Mouse (Mus musculus): Measurements from ENCODE around the gene Macf1.
"Not testable (repeated sequence)": the region's sequence is repeated elsewhere in the genome, so short reads cannot be mapped to it uniquely, and the experiment has no call there.

Macf1 gene

DNA sequence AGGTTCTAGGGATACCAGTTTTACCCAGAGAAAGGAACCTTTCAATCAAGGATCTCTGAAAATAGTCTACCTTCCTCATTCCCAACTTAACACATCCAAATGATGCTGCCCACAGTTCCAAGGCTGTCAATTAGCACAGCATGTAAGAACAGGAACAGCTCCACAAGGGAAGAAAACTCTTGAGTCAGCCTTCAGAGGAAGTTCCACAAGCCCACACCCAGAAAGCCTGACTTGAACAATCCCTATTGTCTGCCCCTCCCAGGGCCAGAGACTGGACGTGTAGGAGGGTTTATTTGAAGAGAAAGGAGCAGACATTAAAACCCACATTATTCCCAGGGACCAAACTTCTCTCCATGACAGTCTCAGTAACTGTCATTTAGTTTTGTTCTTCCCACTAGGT lies 48.7 kb downstream of the Macf1 start:
- DNase-seq (ENCODE audit: low read depth, low spot score), result no peak

DNA sequence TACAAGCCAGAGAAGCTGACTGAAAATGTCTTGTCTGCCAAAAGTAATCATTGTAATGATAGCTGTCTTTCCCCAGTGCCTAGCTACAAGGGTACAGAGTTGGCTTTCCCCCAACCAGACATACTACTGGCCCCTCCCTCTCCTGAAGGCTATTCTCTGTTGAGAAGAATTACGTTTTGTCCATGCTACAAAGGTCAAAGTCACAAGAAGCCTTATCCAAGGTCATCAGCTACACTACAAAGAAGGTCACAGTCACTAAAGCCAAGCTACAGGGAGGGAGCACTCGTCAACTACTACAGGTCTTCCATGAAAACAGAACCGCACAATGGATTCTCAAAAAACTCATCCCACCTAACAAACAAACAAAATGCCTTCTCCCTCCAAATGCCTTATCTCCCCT lies 49.7 kb downstream of the Macf1 start:
- no peak for DNase-seq (ENCODE audit: low read depth, low spot score)

DNA sequence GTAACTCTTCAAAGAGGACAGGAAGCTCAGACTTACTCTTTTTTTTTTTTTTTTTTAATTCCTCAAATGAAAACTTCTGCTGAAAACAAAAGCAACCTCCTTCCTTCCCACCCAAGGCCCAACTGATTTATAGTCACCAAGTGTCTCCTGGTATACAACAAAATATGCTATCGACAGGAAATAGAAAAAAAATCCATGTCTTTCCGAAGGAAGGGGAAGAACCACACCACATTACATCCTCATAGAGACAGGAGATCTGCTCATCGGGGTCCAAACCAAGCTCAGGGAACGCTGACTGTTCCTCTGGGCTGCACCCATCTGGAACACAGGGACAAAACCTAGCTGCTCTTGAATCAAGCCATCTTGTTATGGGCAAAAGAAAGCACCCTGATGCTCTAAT lies 50.3 kb downstream of the Macf1 start:
- no peak for DNase-seq (ENCODE audit: low read depth, low spot score)

DNA sequence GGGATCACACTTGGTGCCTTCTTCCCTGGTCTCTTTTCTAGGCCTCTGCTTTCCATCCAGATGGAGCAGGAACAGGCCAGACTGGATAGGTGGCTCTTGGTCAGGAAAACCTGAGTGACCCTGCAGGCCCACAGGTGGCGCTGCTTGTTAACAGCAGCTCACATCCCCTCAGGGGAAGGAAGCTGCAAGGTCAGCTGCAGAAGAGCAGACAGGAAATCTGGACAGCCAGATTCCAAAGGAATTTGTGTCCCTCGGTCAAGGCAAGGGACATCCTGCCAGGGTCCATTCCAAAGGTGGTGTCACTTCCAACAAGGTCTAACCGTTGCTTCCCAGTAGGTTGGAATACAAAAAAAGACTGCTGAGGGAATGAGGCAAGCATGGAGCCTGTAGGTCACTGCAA lies 50.8 kb downstream of the Macf1 start:
- DNase-seq (ENCODE audit: low read depth, low spot score), result no peak

DNA sequence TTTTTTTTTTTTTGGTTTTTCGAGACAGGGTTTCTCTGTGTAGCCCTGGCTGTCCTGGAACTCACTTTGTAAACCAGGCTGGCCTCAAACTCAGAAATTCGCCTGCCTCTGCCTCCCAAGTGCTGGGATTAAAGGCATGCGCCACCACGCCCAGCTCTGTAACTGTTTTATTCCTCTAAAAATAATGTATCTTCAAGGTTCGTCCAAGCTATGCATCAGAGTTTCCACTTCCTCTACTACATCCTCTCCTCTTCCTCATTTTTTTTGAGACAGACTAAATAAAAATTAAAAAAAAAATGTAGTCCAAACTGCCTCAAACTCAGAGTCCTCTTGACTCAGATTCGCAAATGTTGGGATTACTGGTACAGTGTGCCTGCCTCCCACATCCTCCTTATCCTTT lies 52.0 kb downstream of the Macf1 start:
- not testable (repeated sequence) for DNase-seq (ENCODE audit: low read depth, low spot score)

DNA sequence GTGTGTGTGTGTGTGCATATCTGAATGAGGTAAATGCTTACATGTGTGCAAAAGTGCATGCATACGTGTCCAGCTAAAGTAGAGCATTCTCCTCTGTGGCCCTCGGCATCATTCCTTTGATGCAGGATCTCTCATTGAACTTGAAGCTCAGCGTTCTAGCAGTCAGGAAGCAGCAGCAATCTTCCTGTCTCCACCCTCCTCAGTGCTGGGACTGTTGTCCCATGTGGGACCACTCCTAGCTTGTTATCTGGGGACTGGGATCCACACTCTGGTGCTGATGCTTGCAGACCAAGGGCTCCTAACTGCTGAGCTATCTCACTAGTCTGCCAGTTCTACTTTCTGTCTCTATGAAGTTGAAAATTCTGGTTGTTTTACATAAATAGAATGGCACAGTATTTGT lies 52.5 kb downstream of the Macf1 start:
- DNase-seq (ENCODE audit: low read depth, low spot score), result no peak

DNA sequence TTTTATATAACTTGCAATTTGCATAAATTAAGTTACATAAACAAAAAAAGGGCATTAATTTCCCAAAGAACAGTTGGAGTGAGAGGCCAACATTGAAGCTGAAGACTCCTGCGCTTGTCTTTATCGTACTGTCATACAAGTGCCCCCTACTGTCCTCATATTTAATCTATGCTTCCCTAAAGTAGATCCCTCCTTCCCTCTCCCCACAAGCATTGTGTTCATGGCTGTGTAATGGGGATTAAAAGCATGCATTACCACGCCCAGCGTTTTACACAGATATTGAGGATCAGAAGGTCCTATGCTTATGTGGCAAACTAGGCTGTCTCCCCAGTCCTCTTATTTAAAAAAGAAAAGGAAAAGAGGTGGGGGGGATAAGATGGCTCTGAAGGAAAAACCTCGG lies 56.5 kb downstream of the Macf1 start:
- no peak for DNase-seq (ENCODE audit: low read depth, low spot score)

DNA sequence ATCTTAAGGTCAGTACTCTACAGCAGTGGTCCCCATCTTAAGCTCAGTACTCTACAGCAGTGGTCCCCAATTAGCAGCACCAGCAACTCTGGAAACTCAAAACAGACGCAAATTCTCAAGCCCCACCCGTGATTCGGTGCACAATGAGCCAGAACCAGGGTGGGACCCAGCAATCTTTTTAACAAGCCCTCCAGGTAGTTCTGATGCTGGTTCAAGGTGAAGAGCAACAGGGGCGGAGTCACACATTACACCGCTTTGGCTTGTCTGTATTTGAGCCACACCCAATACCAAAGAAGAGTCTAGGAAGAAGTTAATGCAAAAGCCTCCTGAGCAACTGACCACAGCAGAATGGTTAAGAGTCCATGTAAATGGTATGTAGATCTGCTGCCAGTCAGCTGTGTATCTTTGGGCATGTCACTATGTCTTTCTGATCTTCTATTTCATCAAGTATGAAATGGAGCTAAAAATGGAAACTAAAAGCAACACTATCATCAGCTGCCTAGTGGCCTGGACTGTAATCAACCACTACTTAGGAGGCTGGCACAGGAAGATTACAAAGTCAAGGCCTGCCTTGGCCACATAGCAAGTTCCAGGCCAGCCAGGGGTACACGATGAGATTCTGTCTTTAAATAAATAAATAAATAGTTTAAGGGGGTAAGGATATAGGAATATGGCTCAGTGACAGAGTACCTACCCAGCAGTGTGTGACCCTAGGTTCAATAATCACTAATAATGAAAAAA lies 58.7 kb downstream of the Macf1 start:
- DNase-seq (ENCODE audit: low read depth, low spot score), result no peak

DNA sequence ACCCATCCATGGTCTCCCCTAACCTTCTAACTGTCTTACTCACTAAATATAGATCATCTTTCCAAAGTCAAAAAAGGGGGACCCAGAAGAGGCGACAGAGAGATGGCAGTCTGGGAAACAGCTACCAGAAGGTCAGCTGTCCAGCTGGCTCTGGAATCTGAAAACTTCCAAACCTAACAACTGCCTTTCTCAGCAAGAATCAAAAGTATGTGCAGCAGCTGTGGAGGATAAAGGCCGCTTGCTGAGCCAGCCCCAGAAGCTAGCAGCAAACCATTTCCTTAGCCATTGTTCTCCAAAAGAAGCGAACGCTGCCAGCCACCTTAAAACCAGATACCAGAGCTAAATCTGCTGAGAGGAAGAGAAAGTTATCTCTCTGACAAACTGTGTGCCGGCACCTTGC lies 59.7 kb downstream of the Macf1 start:
- no peak for DNase-seq (ENCODE audit: low read depth, low spot score)

DNA sequence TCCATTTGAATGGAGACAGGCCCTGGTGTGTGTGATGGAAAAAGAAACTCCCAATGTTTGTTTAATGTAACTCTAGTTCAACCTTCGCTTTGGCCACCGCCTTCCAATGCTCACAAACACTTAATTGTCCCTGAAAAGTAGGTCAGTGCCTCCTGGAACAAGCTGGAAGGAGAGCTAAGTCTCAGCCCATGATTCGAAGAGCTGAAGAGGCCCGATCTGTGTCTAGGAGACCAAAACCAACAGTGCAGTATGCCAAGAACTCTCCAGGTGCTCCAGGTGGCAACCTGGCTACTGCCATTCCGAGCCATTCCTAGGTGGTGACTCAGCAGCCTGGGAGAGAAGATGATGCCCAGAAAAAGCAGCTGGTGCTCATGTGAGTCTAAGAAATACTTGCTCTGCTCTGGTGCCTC lies 60.4 kb downstream of the Macf1 start:
- no peak for DNase-seq (ENCODE audit: low read depth, low spot score)

DNA sequence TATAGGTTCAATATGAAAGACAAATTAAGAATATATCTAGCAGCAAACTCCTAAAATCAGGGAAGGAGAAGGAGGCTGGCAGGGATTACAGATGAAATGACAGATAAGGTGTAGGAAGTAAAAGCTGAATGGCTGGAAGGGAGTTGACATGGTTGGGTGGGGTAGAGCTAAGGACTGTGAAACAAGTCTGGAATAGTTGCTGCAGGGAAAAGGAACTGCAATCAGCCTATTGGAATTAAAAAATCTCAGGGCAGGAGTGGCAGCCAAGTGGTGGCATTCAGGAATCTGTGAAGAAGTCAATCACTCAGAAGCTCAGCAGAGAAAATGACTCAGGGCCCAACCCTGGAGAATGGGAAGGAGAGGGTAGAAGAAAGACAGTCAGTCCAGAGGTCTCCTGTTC lies 62.4 kb downstream of the Macf1 start:
- DNase-seq (ENCODE audit: low read depth, low spot score), result no peak

DNA sequence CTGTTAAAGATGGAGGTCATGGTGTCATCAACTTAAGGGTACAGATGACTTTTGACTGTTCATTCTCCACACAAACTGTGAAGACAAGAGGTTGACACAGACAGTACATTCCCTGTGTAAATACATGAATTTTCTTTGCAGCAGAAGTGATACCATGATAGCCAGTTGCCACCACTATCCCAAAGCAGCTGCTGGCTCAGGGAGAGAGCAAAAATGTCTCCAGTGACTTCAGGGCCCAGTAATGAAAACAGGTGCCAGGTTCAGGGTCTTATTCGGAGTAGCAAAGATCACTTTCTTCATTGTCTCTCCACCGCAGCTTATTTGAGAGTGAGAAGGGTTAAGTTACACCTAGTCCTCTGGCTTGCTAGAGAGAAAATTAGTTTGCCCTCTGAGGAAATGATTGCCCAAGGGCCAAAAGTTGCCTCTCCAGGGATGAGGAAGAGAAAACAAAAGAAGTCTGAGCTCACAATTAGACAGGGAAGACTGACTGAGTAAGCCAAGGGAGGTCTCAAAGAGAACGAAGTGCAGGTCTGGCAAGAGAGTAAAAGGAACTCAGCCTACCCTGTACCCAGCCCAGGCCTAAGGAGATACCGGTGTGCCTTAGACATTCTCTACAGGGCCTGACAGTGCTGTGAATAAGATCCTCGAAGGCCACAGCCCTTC lies 66.3 kb downstream of the Macf1 start:
- no peak for DNase-seq (ENCODE audit: low read depth, low spot score)

DNA sequence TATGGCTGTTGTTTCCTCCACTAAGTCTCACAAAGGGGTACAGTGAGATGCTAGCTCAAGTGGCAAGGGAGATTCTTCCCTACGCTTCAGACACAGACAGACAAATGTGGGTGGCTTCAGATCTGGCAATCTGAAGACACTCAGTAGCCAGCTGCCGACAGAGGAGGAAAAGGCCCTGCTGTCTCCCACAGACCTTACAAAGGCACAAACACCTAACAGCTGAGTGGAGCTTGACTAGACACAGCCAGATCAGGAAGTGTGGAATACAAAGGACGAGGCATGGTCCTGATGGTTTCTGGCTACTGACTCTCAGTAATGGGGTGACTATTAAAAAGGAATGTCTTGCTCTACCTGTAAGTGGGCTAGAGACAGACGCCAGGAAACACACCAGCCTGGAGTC lies 67.2 kb downstream of the Macf1 start:
- no peak for DNase-seq (ENCODE audit: low read depth, low spot score)

DNA sequence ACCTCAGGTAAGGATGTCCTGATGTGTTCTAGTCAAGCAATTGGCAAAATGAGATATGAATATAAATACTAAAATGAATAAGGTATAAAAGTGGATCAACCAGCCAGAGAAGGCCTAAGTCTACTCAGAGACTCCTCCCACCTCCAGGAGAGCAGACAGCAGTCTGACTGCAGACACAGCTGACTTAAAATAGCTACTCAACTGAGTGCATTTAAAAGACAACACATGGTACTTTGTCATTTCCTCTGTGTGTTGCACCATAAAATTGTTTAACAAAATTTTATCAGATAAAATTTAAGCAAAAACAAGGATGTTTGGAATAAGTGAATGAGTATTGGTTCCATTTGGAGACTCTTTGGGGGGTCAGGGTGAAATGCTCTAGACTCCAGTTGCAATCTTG lies 67.7 kb downstream of the Macf1 start:
- DNase-seq (ENCODE audit: low read depth, low spot score), result no peak

DNA sequence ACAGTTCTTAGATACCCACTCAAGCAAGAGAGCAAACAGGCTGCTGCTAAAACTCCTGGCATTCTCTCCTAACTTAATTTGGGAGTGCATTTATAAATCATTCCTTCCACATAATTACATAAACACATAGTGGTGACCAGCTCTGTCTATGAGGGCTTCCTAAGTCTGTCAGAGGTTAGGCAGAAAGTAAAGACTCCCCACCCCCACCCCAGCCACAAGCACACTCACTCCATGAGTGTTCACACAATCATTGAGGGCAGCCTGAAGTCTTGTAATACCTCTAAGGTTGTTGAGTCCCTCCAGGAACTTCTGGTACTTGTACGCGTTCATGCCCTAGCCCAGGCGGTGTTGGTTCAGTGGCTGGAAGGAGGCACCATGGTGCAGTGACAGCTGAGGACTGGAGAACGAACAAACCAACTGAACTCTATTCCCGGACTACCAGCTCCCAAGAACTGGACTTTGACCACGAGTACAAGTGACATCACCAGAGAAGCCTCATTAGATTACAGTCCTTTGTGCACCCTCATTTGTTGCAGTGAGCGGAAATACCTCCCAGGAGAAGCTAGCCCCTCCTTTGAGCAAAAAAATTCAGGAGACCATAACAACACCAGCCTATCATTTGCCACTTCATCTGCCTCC lies 70.7 kb downstream of the Macf1 start:
- DNase-seq (ENCODE audit: low read depth, low spot score), result no peak

DNA sequence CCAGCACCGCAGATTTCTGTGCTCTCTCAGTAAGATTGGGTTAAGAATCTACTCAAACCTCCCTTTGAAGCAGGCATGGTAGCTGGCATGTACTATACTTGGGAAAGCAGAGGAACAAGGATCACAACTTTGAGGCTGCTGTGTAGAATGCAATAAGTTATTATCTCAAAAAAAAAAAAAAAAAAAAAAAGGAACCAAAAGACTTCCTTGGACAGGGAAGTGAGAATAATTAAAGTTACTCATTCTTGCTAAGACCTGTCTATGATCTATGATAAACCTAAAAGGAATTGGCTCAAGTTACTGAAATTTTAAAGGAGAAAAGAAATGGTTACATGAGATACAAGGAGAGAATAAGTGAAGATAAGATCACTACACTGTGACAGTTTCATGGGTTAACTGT lies 72.2 kb downstream of the Macf1 start:
- DNase-seq (ENCODE audit: low read depth, low spot score), result no peak

DNA sequence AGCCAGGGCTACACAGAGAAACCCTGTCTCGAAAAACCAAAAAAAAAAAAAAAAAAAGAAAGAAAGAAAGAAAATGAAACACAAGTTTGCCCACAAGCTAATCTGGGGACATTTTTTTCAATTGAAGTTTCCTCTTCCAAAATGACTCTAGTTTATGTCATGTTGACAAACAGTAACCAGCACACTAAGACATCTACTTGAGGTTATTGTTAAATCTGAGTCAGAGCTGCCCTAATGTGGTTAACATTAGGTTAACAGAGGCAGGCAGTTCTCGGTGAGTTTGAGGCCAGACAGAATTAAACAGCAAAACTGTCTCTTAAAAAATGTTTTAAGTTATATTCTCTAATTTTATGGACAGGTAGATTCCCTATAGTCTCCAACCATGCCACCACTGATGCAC lies 72.9 kb downstream of the Macf1 start:
- DNase-seq (ENCODE audit: low read depth, low spot score), result no peak

DNA sequence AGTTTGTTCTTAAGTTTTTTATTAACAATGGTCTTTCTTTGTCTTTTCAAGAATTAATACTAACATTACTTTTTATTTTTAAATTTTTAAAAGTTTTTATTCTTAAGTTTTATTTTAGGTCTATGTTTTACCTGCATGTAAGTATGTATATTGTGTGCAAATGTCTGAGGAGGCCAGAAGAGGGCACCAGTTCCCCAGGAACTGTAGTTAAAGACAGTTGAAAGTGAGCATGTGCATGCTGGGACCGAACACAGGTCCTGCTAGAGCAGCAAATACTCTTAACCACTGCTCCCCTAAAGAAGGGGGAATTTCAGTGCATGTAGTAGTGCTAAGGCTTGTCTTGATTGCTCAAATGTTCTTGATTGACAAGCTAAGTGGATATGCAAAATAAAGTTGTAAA lies 77.0 kb downstream of the Macf1 start:
- DNase-seq (ENCODE audit: low read depth, low spot score), result no peak

DNA sequence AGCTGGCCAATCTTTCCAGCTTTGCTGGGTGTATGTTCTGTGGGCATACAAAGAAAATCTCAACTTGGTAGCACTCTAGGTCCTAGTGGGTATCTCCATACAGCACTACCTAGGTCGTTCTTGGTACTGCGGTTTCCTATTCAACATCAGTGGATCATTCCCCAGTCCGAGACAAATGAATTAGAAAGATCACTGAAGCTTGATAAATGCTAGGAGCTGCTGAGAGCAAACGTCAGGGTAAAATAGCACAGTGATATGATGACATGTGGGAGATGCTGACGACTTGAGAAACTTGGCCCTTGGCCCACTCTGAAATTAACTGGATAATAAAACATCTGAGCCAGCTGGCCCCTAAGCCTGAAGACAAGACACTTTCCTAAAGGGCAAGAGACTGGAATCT lies 78.2 kb downstream of the Macf1 start:
- DNase-seq (ENCODE audit: low read depth, low spot score), result no peak

DNA sequence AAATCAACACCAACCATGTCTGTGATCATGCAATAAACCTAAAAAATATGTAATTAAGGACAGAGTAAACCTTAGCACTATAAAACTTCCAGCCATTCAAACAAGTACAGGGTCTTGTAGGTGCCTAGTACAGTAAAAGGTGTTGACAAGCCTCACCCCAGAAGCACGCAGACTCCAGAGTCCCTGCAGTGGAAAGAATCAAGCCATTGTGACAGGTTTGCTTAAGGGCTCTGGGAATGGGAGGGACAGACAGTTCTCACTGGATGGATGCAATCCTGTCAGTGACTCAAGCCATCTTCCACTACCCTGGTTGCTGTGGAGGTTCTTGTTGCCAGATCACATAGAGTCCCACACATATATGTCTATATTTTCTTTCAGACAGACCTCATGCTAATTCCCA lies 78.9 kb downstream of the Macf1 start:
- DNase-seq (ENCODE audit: low read depth, low spot score), result no peak

DNA sequence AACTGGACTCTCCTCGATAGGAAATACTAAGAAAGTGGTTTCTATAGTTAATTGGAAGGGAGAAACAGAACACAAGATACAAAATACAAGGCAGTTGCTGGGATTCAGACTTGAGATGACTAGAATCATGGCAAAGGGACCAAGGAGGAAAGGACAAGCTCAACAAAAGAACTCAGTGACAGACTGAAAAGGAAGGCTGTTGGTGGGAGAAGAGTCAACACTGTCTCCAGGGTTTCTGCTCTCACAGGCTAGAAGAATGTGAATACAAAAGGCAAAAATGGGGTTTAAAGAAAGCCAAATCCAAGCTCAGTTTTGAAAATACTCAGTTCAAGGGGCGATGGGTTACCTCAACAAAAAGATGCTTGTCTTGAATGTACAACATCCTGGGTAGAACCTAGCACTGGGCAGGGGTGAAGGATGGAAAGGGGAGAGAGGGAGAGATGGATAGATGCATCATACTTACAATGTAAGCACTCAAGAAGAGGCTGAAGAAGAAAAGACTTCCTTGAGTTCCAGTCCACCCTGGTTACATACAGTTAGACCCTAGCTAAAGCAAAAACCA lies 81.4 kb downstream of the Macf1 start:
- DNase-seq (ENCODE audit: low read depth, low spot score), result no peak

DNA sequence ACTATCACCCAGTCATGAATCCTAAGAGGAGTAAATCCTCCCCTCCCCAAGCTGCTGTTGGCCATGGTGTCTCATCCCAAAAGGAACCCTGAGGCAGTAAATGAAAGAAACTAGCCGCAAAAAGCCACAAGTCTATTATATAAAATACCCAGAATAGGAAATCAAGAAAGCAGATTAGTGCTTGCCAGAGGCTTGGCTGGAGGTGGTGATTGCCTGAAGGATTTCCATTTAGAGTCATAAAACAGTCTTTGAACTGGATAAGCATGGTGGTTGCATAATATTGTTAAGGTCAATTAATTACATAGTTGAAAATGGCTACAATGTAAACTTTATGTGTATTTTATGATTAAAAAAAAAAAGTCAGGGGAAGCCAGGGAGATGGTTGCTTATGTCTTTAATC lies 83.1 kb downstream of the Macf1 start:
- no peak for DNase-seq (ENCODE audit: low read depth, low spot score)
